Mouse (Mus musculus) forebrain, embryonic 13.5 days (tissue): Measurements from ENCODE around the gene Gpr137c. TPM values are rescaled to one million over a fixed set of nuclear protein-coding genes. Genes with fewer than 3 reads are reported as not detected.

Experiments
- ATAC-seq: fragments of 200-750 bp; cut with Nextera tagmentation; 2 replicates; pipeline ENCODE4 v1.8.0; 2017
- H3K27ac ChIP-seq: fragments of 300-500 bp; sonication (generic); 2 replicates; pipeline ENCODE4 v1.5.1; 2015; ENCODE audit warnings: inconsistent platforms, mild to moderate bottlenecking, moderate library complexity
- H3K27me3 ChIP-seq: fragments of 300-500 bp; sonication (generic); 2 replicates; pipeline ENCODE4 v1.6.1; 2015; ENCODE audit warnings: mild to moderate bottlenecking, inconsistent platforms
- H3K36me3 ChIP-seq: fragments of 300-500 bp; sonication (generic); 2 replicates; pipeline ENCODE4 v1.6.1; 2015; ENCODE audit warnings: mild to moderate bottlenecking, inconsistent platforms; ENCODE audit not compliant: poor library complexity, severe bottlenecking
- H3K4me1 ChIP-seq: fragments of 300-500 bp; sonication (generic); 2 replicates; pipeline ENCODE4 v1.6.1; 2015; ENCODE audit warnings: inconsistent platforms
- H3K4me2 ChIP-seq: fragments of 300-500 bp; sonication (generic); 2 replicates; pipeline ENCODE4 v1.6.1; 2015; ENCODE audit warnings: inconsistent platforms, mild to moderate bottlenecking, moderate library complexity
- H3K4me3 ChIP-seq: fragments of 300-500 bp; sonication (generic); 2 replicates; pipeline ENCODE4 v1.5.1; 2015; ENCODE audit warnings: mild to moderate bottlenecking, inconsistent platforms
- H3K9ac ChIP-seq: fragments of 300-500 bp; sonication (generic); 2 replicates; pipeline ENCODE4 v1.6.1; 2015; ENCODE audit warnings: mild to moderate bottlenecking, inconsistent platforms
- H3K9me3 ChIP-seq: fragments of 300-500 bp; sonication (generic); replicated peaks from 2 replicates; pipeline ENCODE4 v1.6.1; 2016; ENCODE audit warnings: inconsistent platforms
- WGBS: fragments of 180-500 bp; shearing (Covaris S2); methylation state at CpG from one replicate; pipeline ENCODE4 v1.1.7; 2015; 5-methylcytosine and 5-hydroxymethylcytosine counted together
- polyA plus RNA-seq: library from polyadenylated mRNA; unstranded; fragments of >200 nt; fragmentation: Nextera tagmentation; extraction: Ambion mirVana; gene quantifications from 2 replicates; pipeline ENCODE4 v1.2.1, GENCODE M21; 2015

Gpr137c gene
- polyA plus RNA-seq, 1 experiment from 2014 or later: 12.1 TPM

DNA sequence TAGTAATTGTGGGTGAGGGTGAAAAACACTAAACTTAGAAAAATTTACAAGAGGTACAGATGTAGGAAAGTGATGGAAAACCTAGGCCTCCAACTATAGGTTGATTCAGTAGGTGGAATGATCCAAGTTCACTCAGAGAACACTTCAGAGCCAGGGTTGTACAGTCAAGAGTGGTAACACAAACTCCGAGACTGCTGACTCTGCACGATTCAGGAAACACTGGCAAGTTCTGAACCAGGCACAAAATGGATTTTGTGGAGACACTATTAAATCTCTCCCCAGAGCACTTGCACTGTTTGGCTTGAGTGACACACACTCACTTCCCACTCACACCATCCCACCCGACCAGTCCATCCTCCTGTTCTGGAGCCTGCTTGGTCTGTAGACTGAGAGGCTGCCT lies 103.8 kb downstream of the Gpr137c start:
- 83% methylated on average over 3 of the region's 3 CpGs for WGBS
- no peaks in the 10 kb centered on the region for H3K9me3 ChIP-seq
- no peak for ATAC-seq
- H3K27ac ChIP-seq: no peak overlapping the region
- peaks cover 10% of the 10 kb centered on the region for H3K4me1 ChIP-seq
- no peak overlapping the region for H3K9ac ChIP-seq
- H3K4me3 ChIP-seq: no peak overlapping the region
- 0 out of 2 replicates have a peak, but pooled peaks cover 10% of the 10 kb centered on the region for H3K27me3 ChIP-seq
- no peak overlapping the region for H3K4me2 ChIP-seq
- H3K36me3 ChIP-seq: no peaks in the 10 kb centered on the region

DNA sequence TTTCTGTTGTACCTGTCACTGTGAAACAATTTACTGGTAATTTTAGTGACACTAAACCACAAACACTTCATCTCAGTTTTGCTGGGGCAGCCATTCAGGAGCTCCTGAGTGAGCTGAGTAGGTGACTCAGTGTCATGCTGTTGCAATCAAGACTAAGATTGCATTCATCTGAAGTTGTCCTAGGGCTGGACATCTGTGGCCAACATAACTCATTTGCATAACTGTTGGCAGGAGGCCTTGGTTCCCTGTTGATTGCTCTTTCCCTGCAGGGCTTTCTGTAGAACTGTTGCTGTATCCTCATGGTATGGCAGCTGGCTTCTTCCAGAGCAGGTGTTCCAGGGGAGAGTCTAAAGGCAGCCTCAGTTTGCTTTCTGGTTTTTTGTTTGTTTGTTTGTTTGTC lies 106.0 kb downstream of the Gpr137c start:
- Histone ChIP-seq H3K4me2 (no peak overlapping the region), H3K27ac (no peak overlapping the region), H3K36me3 (no peaks in the 10 kb centered on the region), H3K9me3 (no peaks in the 10 kb centered on the region), H3K4me1 (peaks cover 10% of the 10 kb centered on the region; the same call in 1 of the 2 replicates), H3K4me3 (no peak overlapping the region), H3K9ac (no peak overlapping the region), H3K27me3 (0 out of 2 replicates have a peak, but pooled peaks cover 6% of the 10 kb centered on the region)
- ATAC-seq: no peak

DNA sequence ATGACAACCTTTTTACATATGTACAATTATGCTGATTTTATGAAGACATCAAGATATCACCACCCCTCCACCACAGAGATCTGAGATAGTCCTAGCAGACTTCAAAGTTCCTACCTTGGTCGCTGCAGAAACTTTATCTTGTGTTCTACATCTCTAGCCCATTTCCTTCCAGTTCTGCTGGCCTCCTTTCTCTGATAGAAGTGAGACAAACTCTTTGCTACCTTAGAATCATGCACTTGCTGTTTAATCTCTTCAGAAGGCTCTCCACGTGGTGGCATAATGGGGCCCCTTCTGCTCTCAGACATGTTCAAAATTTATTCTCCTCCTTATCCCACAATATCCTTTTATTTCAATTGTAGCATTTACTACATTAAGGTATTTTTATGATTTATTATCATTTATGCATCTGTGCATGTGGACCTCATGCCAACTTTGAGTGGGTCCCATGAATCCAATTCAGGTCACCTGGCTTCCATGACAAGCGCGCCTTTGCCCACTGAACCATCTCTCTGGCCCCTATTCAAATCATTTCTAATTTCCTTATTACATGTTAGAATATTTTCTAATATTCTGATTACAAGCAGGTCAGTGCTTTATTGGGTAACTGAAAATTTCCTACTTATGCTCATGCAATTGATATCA lies 108.7 kb downstream of the Gpr137c start:
- H3K27me3 ChIP-seq: no peaks in the 10 kb centered on the region
- no peak overlapping the region for H3K9ac ChIP-seq
- H3K4me2 ChIP-seq: no peak overlapping the region
- no peaks in the 10 kb centered on the region for H3K9me3 ChIP-seq
- peaks cover 19% of the 10 kb centered on the region for H3K4me1 ChIP-seq
- H3K36me3 ChIP-seq: peaks cover 20% of the 10 kb centered on the region
- ATAC-seq: no peak
- 90% methylated on average over 4 of the region's 4 CpGs for WGBS
- no peak overlapping the region for H3K27ac ChIP-seq
- no peak overlapping the region for H3K4me3 ChIP-seq

DNA sequence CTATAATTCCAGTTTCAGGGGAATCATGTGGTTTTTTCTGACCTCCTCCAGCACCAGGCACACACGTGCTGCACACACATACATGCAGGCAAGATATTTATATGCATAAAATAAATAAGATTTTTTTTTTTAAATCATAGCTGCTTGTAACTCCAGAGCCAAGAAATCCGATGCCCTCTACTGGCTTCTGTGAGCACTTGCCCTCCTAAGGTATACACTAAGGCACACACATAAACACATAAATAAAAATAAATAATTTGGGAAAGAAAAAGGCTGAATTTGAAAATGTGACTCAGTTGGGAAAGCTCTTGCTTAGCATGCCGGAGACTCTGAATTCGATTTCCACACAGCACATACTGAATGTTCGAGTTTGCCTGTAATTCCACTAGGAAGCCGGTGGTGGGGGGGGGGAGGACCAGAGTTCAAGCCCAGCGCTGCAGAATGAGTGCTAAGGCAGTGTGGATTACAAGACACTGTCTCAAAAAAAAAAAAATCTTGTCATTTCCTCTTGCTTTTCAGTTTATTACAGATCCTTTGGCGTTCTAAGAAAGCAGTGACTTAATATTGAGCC lies 109.6 kb downstream of the Gpr137c start:
- WGBS: 17% methylated on average over 8 of the region's 8 CpGs
- Histone ChIP-seq H3K27ac (peak overlapping the region; percentile 54), H3K9me3 (no peaks in the 10 kb centered on the region), H3K36me3 (peaks cover 26% of the 10 kb centered on the region), H3K4me1 (peaks cover 19% of the 10 kb centered on the region), H3K27me3 (no peaks in the 10 kb centered on the region), H3K4me3 (peak overlapping the region; percentile 94), H3K9ac (peak overlapping the region; percentile 37; the same call in 1 of the 2 replicates), H3K4me2 (peak overlapping the region; percentile 67)
- ATAC-seq: peak; percentile 19; the same call in 1 of the 2 replicates

DNA sequence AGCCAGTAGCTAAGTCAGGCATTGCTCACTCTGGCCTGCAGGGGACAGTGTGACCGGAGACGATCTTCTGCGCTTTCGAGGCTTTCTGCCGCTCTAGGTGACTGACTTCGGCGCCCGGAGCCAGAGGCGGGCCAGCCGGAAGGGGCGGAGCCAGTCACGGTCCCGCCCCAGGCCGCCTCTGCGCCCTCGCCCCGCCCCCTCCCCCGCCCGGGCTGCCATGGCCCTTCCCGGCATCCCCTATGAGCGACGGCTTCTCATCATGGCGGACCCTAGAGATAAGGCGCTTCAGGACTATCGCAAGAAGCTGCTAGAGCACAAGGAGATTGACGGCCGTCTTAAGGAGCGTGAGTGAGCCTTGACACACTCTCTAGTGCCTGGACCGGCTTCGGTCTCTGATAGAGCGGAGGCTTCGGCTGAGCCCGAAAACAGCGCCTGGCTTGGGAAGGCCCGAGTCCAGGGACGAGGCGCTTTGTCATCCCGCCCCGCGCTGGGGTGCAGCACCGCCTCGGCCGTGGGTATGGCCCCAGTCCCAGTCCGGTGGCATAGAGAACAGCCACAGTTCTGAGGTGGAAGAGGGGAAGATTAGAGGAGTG lies 110.2 kb downstream of the Gpr137c start, which contains the start of gene Psmc6:
Gene Psmc6, plus strand, starts transcription at position 200 of the 593 bp plus-strand sequence.
- peak within 1 kb of the TSS; percentile 94 for H3K4me3 ChIP-seq
- WGBS: under 1% methylated on average over 44 of the region's 44 CpGs
- H3K36me3 ChIP-seq: peaks cover 30% of the 10 kb centered on the region
- peaks cover 19% of the 10 kb centered on the region for H3K4me1 ChIP-seq
- peak within 1 kb of the TSS; percentile 95 for H3K9ac ChIP-seq
- peak; percentile 98 for ATAC-seq
- no peaks in the 10 kb centered on the region for H3K9me3 ChIP-seq
- peak within 1 kb of the TSS; percentile 87 for H3K27ac ChIP-seq
- H3K27me3 ChIP-seq: no peaks in the 10 kb centered on the region
- H3K4me2 ChIP-seq: peak within 1 kb of the TSS; percentile 67

Other genes with a start within 250 kb of the Gpr137c start
- gene Ptger2, start 231.5 kb upstream of the Gpr137c start, polyA plus RNA-seq: 0.05 and 0.25 TPM in 2 replicates
- gene Txndc16, start 611 bp downstream of the Gpr137c start, polyA plus RNA-seq: 25.6 and 26.1 TPM in 2 replicates
- gene Ero1l, start 99.1 kb downstream of the Gpr137c start, polyA plus RNA-seq: 23.7 and 31.7 TPM in 2 replicates
- gene Psmc6, start 110.1 kb downstream of the Gpr137c start, polyA plus RNA-seq: 200 and 220 TPM in 2 replicates
- 49.3 and 50.9 TPM in 2 replicates for gene Styx, start 131.4 kb downstream of the Gpr137c start, polyA plus RNA-seq
- gene Gnpnat1, start 185.2 kb downstream of the Gpr137c start, polyA plus RNA-seq: 24.1 and 25.0 TPM in 2 replicates